Mouse (Mus musculus) liver, embryonic 15.5 days (tissue): Measurements from ENCODE around the gene 2310011J03Rik. TPM values are rescaled to one million over a fixed set of nuclear protein-coding genes. Genes with fewer than 3 reads are reported as not detected.

Experiments
- ATAC-seq: fragments of 200-750 bp; cut with Nextera tagmentation; 2 replicates; pipeline ENCODE4 v1.8.0; 2017; ENCODE audit warnings: moderate number of reproducible peaks, mild to moderate bottlenecking, moderate library complexity; ENCODE audit not compliant: insufficient read depth
- H3K27ac ChIP-seq: fragments of 300-500 bp; sonication (generic); replicated peaks from 2 replicates; pipeline ENCODE4 v1.5.1; 2015; ENCODE audit warnings: mild to moderate bottlenecking, inconsistent platforms
- H3K27me3 ChIP-seq: fragments of 300-500 bp; sonication (generic); 2 replicates; pipeline ENCODE4 v1.6.1; 2015; ENCODE audit warnings: mild to moderate bottlenecking, inconsistent platforms
- H3K36me3 ChIP-seq: fragments of 300-500 bp; sonication (generic); replicated peaks from 2 replicates; pipeline ENCODE4 v1.6.1; 2015; ENCODE audit warnings: moderate library complexity, mild to moderate bottlenecking, inconsistent platforms
- H3K4me1 ChIP-seq: fragments of 300-500 bp; sonication (generic); replicated peaks from 2 replicates; pipeline ENCODE4 v1.6.1; 2015; ENCODE audit warnings: inconsistent platforms
- H3K4me2 ChIP-seq: fragments of 300-500 bp; sonication (generic); 2 replicates; pipeline ENCODE4 v1.6.1; 2015; ENCODE audit warnings: moderate library complexity, mild to moderate bottlenecking, inconsistent platforms
- H3K4me3 ChIP-seq: fragments of 300-500 bp; sonication (generic); replicated peaks from 2 replicates; pipeline ENCODE4 v1.5.1; 2015; ENCODE audit warnings: mild to moderate bottlenecking, inconsistent platforms
- H3K9ac ChIP-seq: fragments of 300-500 bp; sonication (generic); 2 replicates; pipeline ENCODE4 v1.6.1; 2015; ENCODE audit warnings: moderate library complexity, mild to moderate bottlenecking, inconsistent platforms
- H3K9me3 ChIP-seq: fragments of 300-500 bp; sonication (generic); replicated peaks from 2 replicates; pipeline ENCODE4 v1.6.1; 2016; ENCODE audit warnings: inconsistent platforms
- WGBS: fragments of 180-500 bp; shearing (Covaris S2); methylation state at CpG from one replicate; pipeline ENCODE4 v1.1.7; 2015; ENCODE audit warnings: mixed read lengths; ENCODE audit not compliant: insufficient replicate concordance; 5-methylcytosine and 5-hydroxymethylcytosine counted together
- polyA plus RNA-seq: library from polyadenylated mRNA; unstranded; fragments of >200 nt; fragmentation: Nextera tagmentation; extraction: Ambion mirVana; gene quantifications from 2 replicates; pipeline ENCODE4 v1.2.1, GENCODE M21; 2015

Gene 2310011J03Rik
- polyA plus RNA-seq, 1 experiment from 2014 or later, result 32.4 TPM

GRCm38 (mm10) chr10:80288097-80288496 is 32.2 kb downstream of the 2310011J03Rik start:
- Histone ChIP-seq H3K27ac (no peak overlapping the region), H3K4me3 (no peak overlapping the region), H3K36me3 (peaks cover 64% of the 10 kb centered on the region), H3K4me2 (no peak overlapping the region), H3K9me3 (no peaks in the 10 kb centered on the region), H3K27me3 (no peaks in the 10 kb centered on the region), H3K4me1 (peaks cover 14% of the 10 kb centered on the region), H3K9ac (no peak overlapping the region)
- no peak for ATAC-seq
- 89% methylated on average over 12 of the region's 12 CpGs for WGBS

- no peak overlapping the region for H3K4me2 ChIP-seq
- no peak overlapping the region for H3K27ac ChIP-seq
- peaks cover 87% of the 10 kb centered on the region for H3K36me3 ChIP-seq
- H3K27me3 ChIP-seq, result no peaks in the 10 kb centered on the region
- H3K9me3 ChIP-seq, result no peaks in the 10 kb centered on the region
- 76% methylated on average over 14 of the region's 15 CpGs for WGBS
- no peak for ATAC-seq
- no peak overlapping the region for H3K4me3 ChIP-seq
- H3K4me1 ChIP-seq, result peaks cover 21% of the 10 kb centered on the region
- H3K9ac ChIP-seq, result no peak overlapping the region
These were observed 34.9 kb downstream of the 2310011J03Rik start for GRCm38 (mm10) chr10:80285222-80286070.

- Histone ChIP-seq H3K27ac (0 out of 2 replicates have a peak overlapping the region, but pooled peaks have one; percentile 6), H3K4me1 (peaks cover 24% of the 10 kb centered on the region), H3K4me3 (no peak overlapping the region), H3K36me3 (peaks cover 100% of the 10 kb centered on the region), H3K27me3 (no peaks in the 10 kb centered on the region), H3K4me2 (no peak overlapping the region), H3K9me3 (no peaks in the 10 kb centered on the region), H3K9ac (no peak overlapping the region)
- ATAC-seq, result no peak
- 81% methylated on average over 20 of the region's 20 CpGs for WGBS
These were observed 37.6 kb downstream of the 2310011J03Rik start for GRCm38 (mm10) chr10:80282481-80283441.

GRCm38 (mm10) chr10:80281921-80282371 is 38.4 kb downstream of the 2310011J03Rik start:
- Histone ChIP-seq H3K9me3 (no peaks in the 10 kb centered on the region), H3K4me1 (peaks cover 24% of the 10 kb centered on the region), H3K4me2 (no peak overlapping the region), H3K27ac (no peak overlapping the region; the same call in 1 of the 2 replicates), H3K9ac (no peak overlapping the region), H3K4me3 (no peak overlapping the region), H3K36me3 (peaks cover 100% of the 10 kb centered on the region), H3K27me3 (no peaks in the 10 kb centered on the region)
- ATAC-seq, result no peak
- 79% methylated on average over 8 of the region's 8 CpGs for WGBS

GRCm38 (mm10) chr10:80281304-80281703 is 39.0 kb downstream of the 2310011J03Rik start:
- H3K27me3 ChIP-seq, result no peaks in the 10 kb centered on the region
- peak overlapping the region; percentile 34; the same call in 1 of the 2 replicates for H3K27ac ChIP-seq
- H3K4me1 ChIP-seq, result peaks cover 24% of the 10 kb centered on the region
- H3K36me3 ChIP-seq, result peaks cover 100% of the 10 kb centered on the region
- H3K9me3 ChIP-seq, result no peaks in the 10 kb centered on the region
- H3K4me2 ChIP-seq, result no peak overlapping the region
- no peak overlapping the region for H3K9ac ChIP-seq
- H3K4me3 ChIP-seq, result no peak overlapping the region
- 79% methylated on average over 7 of the region's 7 CpGs for WGBS
- no peak for ATAC-seq

- H3K4me3 ChIP-seq, result no peak overlapping the region
- 90% methylated on average over 12 of the region's 12 CpGs for WGBS
- no peak for ATAC-seq
- no peak overlapping the region for H3K4me2 ChIP-seq
- H3K4me1 ChIP-seq, result peaks cover 32% of the 10 kb centered on the region
- no peak overlapping the region for H3K27ac ChIP-seq
- H3K36me3 ChIP-seq, result peaks cover 100% of the 10 kb centered on the region
- no peaks in the 10 kb centered on the region for H3K9me3 ChIP-seq
- no peak overlapping the region for H3K9ac ChIP-seq
- no peaks in the 10 kb centered on the region for H3K27me3 ChIP-seq
These were observed 41.1 kb downstream of the 2310011J03Rik start for GRCm38 (mm10) chr10:80279273-80279672.

GRCm38 (mm10) chr10:80278390-80278789 is 41.9 kb downstream of the 2310011J03Rik start:
- no peak overlapping the region for H3K27ac ChIP-seq
- no peak for ATAC-seq
- peaks cover 40% of the 10 kb centered on the region for H3K4me1 ChIP-seq
- no peak overlapping the region for H3K9ac ChIP-seq
- H3K9me3 ChIP-seq, result no peaks in the 10 kb centered on the region
- H3K4me2 ChIP-seq, result no peak overlapping the region
- no peak overlapping the region for H3K4me3 ChIP-seq
- 91% methylated on average over 9 of the region's 9 CpGs for WGBS
- peaks cover 100% of the 10 kb centered on the region for H3K36me3 ChIP-seq
- H3K27me3 ChIP-seq, result no peaks in the 10 kb centered on the region

GRCm38 (mm10) chr10:80276238-80276637 is 44.1 kb downstream of the 2310011J03Rik start:
- H3K4me3 ChIP-seq, result no peak overlapping the region
- ATAC-seq, result no peak
- H3K9me3 ChIP-seq, result no peaks in the 10 kb centered on the region
- no peaks in the 10 kb centered on the region for H3K27me3 ChIP-seq
- no peak overlapping the region for H3K9ac ChIP-seq
- peaks cover 94% of the 10 kb centered on the region for H3K36me3 ChIP-seq
- H3K27ac ChIP-seq, result no peak overlapping the region; the same call in 1 of the 2 replicates
- WGBS, result 78% methylated on average over 5 of the region's 5 CpGs
- H3K4me1 ChIP-seq, result peaks cover 46% of the 10 kb centered on the region
- no peak overlapping the region for H3K4me2 ChIP-seq

- 83% methylated on average over 3 of the region's 3 CpGs for WGBS
- H3K27me3 ChIP-seq, result no peaks in the 10 kb centered on the region
- H3K27ac ChIP-seq, result peak overlapping the region; percentile 29; the same call in 1 of the 2 replicates
- H3K4me2 ChIP-seq, result no peak overlapping the region
- no peak overlapping the region for H3K9ac ChIP-seq
- H3K36me3 ChIP-seq, result peaks cover 80% of the 10 kb centered on the region
- H3K4me3 ChIP-seq, result no peak overlapping the region
- no peaks in the 10 kb centered on the region for H3K9me3 ChIP-seq
- H3K4me1 ChIP-seq, result peaks cover 60% of the 10 kb centered on the region
- ATAC-seq, result no peak
These were observed 46.5 kb downstream of the 2310011J03Rik start for GRCm38 (mm10) chr10:80273847-80274246.

- WGBS, result 56% methylated on average over 8 of the region's 8 CpGs
- H3K4me2 ChIP-seq, result peak overlapping the region; percentile 91
- peaks cover 78% of the 10 kb centered on the region for H3K36me3 ChIP-seq
- H3K4me3 ChIP-seq, result peak overlapping the region; percentile 38
- no peaks in the 10 kb centered on the region for H3K9me3 ChIP-seq
- peak overlapping the region; percentile 50; the same call in 1 of the 2 replicates for H3K9ac ChIP-seq
- H3K4me1 ChIP-seq, result peaks cover 78% of the 10 kb centered on the region
- peak; percentile 56 for ATAC-seq
- peak overlapping the region; percentile 92 for H3K27ac ChIP-seq
- H3K27me3 ChIP-seq, result no peaks in the 10 kb centered on the region
These were observed 48.3 kb downstream of the 2310011J03Rik start for GRCm38 (mm10) chr10:80271870-80272585.
